Mouse (Mus musculus) inflammation-experienced regulatory T-cells (primary cell): ENCODE data around the gene Elovl6. TPM values are rescaled to one million over a fixed set of nuclear protein-coding genes. Genes with fewer than 3 reads are reported as not detected.

Experiments used
- polyA plus RNA-seq, 2 experiments: library from polyadenylated mRNA; unstranded; fragments of 100-300 nt; shearing (Covaris generic); gene quantifications; one replicate each; pipeline ENCODE4 v1.2.1; 2017

The Elovl6 gene
- 1 to 10 TPM; 8.0 to 8.7 TPM for polyA plus RNA-seq

DNA sequence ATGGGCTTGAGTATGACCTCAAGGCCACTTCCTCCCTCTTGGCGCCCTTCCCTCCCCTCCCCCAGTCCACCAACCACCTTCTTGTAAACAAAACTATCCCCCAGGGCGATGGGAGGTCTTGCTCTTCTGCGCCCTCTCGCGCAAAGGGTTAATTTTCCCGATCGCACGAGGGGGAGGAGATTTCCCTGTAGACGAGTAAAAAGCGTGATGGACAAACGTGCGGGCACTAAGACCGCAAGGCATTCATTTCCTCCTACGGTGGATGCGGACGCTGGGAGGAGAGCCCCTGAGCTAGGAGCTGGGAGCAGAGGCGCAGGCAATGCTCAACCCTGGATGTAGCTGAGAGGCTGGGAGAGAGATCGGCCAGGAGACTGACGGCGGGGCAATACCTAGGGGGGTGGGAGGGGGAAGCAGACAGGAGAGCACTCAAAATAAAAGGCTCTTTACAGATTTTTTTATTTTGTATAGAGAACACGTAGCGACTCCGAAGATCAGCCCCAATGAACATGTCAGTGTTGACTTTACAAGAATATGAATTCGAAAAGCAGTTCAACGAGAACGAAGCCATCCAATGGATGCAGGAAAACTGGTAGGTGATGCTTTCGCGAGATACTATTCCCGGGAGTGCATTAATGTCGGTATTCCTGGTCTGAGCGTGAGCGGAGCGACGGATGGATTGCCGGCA is at the start of gene Elovl6:
TSS of gene Elovl6 (plus strand) at position 176 of the 685 bp plus-strand sequence.

Other genes starting within 250 kb of the Elovl6 start
- gene Enpep, start 199.6 kb upstream of the Elovl6 start, polyA plus RNA-seq = under 1 TPM; 0.59 to 0.94 TPM
- 1 to 10 TPM; 2.2 to 7.5 TPM for gene Egf, start 223.0 kb downstream of the Elovl6 start, polyA plus RNA-seq